Mouse (Mus musculus) CH12F3 (cell line): ENCODE data around the gene Mylk.

Experiments used
- in situ Hi-C: fragments of 300-500 bp; cut with MboI; formaldehyde crosslinking; loops from 2 replicates; pipeline ENCODE4 v1.14.3; 2020; ENCODE audit warnings: low sequenced_read_pairs

Mylk gene

GRCm38 (mm10) chr16:34839704-34840331, 94.8 kb downstream of the Mylk start:
- in situ Hi-C loops, result no loop called here

DNA sequence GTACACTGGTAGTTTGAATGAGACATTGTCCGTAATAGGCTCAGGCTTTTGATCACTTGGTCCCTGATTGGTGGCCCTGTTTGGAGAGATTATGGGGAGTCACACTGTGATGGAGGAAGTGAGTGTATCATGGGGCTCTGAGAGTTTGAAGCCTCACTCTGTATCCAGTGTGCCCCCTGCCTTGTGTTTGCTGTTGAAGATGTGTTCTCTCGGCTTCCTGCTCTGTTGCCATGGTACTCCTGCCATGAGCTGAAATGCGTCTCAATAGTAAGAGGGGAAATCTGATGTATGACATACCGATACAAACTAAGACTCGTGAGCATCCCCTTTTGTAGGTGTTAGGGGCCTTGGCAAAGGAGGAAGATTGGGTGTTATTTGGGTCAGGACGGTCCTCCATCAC, 99.8 kb downstream of the Mylk start:
- in situ Hi-C loops, result no loop called here

- in situ Hi-C loops, result no loop called here
Measured at GRCm38 (mm10) chr16:34847638-34848037, 102.6 kb downstream of the Mylk start.

- in situ Hi-C loops, result no loop called here
Measured at GRCm38 (mm10) chr16:34854066-34854465, 109.1 kb downstream of the Mylk start.

DNA sequence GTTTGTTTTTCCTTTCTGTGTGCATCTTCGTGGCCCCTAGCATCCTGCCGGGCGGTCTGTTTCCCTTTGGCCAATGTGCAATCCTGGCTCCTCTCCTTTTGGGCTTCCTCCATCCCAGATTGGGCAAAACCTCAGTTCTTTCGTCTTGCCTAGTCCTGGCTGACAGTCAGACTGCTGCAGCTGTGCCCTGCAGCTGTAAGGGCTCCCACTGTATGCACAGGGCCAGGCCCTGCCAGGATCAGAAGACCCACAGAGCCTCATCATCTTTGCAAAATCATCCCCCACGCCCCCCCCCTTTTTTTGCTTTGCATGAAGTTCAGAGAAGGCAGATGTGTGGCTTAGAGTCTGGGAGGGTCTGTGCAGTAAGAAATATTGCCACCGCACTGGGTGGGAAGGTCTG, 110.1 kb downstream of the Mylk start:
- in situ Hi-C loops, result no loop called here

GRCm38 (mm10) chr16:34855751-34856150, 110.7 kb downstream of the Mylk start:
- in situ Hi-C loops, result no loop called here

DNA sequence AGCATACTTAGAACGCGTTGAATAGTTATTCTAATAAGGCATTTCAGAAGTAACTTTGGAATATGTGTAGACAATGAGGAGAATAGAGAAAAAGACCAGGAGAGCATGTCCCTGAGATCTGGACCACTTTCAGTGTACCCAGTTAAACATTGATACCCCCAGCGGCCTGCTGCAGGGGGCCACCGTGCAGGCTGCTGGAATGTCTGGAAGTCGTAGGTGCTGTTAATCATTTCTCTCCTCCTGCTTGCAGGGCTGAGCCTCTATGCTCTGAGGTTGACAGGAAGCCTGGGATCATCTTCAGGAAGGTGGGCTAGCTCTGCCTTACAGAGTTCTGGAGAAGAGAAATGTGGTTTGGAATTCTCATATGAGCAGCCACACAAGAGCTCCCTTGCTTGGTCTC, 112.6 kb downstream of the Mylk start:
- in situ Hi-C loops, result no loop called here

DNA sequence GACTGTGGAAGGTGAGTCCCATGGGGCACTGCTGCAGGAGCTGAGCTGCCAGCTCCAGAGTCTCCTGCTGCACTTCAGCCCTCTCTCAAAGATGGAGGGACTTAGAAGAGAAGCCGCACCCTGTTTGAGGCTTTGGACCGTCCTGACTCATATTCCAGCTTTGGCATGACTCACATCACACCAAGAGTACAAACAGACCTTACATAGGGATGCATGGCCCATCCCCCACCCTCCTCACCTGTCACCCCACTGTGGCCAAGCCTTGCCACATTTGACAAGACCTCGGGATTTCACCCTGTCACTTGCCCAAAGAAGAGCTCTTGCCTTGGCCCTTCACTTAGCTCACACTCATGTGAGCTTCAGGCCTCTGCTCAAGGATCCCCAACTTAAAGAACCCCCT, 115.8 kb downstream of the Mylk start:
- in situ Hi-C loops, result no loop called here

GRCm38 (mm10) chr16:34861744-34862365, 116.8 kb downstream of the Mylk start:
- in situ Hi-C loops, result no loop called here

DNA sequence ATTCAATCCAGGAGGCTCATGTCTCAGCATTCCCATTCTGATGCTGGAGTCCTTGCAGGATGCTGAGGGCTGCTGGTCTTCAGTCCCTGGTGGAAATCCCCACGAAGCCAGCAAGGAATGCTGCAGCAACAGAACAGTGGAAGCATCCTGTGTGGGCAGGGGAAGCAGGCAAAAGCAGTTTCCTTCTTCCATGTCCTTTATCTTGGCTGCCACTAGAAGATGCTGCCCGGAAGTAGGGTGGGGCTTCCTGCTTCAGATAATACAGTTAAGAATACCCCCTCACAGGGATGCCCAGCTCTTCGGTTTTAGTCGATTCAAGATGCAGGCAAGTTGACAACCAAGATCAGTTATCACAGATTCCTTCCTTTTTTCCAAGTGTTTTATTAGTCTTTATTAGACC, 120.4 kb downstream of the Mylk start:
- in situ Hi-C loops, result no loop called here

DNA sequence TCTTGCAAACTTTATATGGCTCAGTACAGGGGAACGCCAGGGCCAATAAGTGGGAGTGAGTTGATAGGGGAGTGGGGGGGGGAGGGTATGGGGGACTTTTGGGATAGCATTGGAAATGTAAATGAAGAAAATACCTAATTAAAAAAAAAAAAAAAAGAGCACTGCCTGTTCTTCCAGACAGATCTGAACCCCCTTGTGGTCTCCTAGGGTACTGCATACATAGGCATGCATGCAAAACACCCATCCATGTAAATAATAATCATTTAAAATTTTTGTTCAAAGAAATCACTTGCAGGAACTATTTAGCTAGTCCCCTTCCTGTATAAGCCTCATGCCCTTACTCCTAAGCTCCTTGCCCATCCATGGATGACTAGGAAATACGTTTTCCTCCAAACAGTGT, 122.2 kb downstream of the Mylk start:
- in situ Hi-C loops, result no loop called here

- in situ Hi-C loops, result no loop called here
Measured at GRCm38 (mm10) chr16:34880031-34880778, 135.2 kb downstream of the Mylk start.

DNA sequence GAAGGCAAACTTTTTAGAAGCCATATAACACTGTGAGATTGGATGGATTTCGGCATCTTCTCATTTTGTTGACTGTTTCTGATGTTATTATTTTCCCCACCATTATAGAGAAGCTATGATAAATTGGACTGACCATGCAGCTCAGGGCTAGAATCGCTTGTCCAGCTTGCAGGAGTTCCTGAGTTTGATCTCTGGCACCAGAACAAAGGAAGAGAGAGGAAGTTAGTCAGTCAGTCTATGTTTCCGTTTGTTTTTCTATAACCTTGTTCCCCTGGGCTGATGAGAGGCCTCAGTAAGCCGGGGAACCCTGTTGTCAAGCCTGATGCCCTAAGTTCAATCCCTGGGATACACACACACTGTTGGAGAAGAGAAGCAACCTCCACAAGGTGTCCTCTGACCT, 135.8 kb downstream of the Mylk start:
- in situ Hi-C loops, result no loop called here

- in situ Hi-C loops, result no loop called here
Measured at GRCm38 (mm10) chr16:34887037-34887436, 142.0 kb downstream of the Mylk start.

GRCm38 (mm10) chr16:34894016-34894415, 149.0 kb downstream of the Mylk start:
- in situ Hi-C loops, result no loop called here

DNA sequence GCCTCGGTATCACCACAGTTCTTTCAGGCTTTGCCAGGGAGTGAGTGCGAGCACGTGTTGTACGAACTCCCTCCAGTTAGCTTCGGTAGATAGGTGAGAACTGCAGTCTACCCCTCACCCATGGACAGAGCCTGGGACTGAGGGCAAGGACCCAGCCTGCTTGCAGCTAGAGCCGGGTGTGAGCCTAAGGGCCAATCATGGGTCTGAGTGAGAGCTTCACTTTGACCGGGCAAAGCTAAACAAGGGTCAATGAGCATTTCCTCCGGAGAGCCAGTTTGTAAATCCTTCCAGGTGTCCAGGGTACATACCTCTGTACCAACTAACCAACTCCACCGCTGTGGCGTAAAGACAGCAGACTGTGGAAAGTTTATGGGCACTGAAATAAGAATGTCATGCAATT, 150.9 kb downstream of the Mylk start:
- in situ Hi-C loops, result no loop called here

DNA sequence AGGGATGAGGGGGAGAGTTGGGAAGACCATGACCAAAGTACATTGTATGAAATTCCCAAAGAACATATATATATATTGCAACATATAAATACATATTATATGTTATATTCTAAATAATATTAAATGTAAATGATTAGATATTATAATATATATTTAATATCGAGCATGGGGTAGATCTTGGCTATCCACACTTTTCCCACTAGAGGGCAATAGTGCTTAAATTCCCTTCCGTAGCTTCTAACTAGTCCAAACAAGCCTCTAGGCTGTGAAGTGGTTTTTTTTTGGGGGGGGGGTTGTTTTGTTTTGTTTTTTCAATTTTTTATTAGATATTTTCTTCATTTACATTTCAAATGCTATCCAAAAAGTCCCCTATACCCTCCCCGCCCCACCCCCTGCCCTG, 152.0 kb downstream of the Mylk start:
- in situ Hi-C loops, result no loop called here

DNA sequence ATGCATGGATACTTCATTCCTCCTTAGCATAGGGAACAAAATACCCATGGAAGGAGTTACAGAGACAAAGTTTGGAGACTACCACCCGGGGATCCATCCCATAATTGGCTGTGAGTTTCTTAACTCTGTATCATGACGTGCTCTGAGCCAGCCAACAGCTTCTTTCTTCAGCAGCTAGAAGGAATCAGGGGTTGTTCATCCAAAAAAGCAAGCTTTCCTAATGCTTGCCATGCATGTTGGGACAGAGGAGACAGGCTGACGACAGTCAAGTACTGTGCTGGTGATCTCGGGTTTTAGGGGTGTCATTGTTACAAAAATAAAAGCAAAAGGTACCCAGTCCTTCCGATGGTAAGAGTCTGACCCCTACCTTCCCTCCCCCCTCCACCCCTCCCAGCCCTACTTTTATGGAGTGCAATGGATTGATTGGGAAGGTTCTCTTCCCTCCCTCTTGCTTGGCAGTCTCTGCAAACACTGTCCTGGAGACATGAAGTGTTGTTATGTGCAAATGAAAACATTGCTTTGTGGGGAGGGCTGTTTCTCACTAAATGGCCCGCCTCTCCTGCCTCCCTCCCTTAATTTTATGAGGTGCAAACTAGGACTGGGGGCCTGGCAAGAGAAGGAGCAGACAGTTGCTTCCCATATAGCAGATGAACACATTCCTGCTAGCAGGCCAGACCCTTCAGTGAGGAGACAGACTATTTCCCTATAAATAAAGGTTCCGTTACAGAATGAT, 153.2 kb downstream of the Mylk start:
- in situ Hi-C loops, result no loop called here

GRCm38 (mm10) chr16:34899071-34899808, 154.2 kb downstream of the Mylk start:
- in situ Hi-C loops, result no loop called here

GRCm38 (mm10) chr16:34899997-34900396, 155.0 kb downstream of the Mylk start:
- in situ Hi-C loops, result no loop called here

DNA sequence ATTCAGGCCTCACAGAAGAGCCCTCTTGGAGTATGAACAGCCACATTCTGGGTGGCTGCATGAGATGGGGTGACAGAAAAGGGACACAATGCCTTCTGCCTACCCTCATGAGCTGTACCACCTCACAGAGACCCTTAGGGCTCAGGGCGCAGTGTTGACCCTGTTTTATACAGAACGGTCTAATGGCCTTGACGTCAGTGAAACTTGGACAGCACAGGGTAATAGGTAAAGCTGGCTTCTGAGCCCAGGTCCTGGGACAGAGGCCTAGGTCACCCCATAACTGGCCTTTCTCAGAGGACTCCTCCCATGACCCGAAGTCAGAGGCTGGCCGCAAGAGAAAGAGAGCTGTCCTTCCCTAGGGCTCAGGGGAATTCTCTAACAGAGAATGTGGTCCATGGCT, 155.5 kb downstream of the Mylk start:
- in situ Hi-C loops, result no loop called here
